Mouse (Mus musculus) spleen, adult 2 months (tissue): Measurements from ENCODE around the gene Gm49342. TPM values are rescaled to one million over a fixed set of nuclear protein-coding genes. Genes with fewer than 3 reads are reported as not detected.
"Not testable (repeated sequence)": the region's sequence is repeated elsewhere in the genome, so short reads cannot be mapped to it uniquely, and the experiment has no call there.

Source experiments
- DNase-seq, 2 experiments: peaks; one replicate each; pipeline versions ENCODE4 v3.0.0 to v3.0.0-alpha.2; 2012 to 2021; ENCODE audit warnings: low spot score in 2 of 2, low read depth in 1 of 2
- H3K27ac ChIP-seq: fragments of 200-500 bp; 2 replicates; pipeline ENCODE4 v1.5.1; 2012; ENCODE audit warnings: low read length, inconsistent platforms; ENCODE audit not compliant: insufficient read depth
- H3K27me3 ChIP-seq: fragments of 200-500 bp; 2 replicates; pipeline ENCODE4 v1.6.1; 2012; ENCODE audit warnings: mild to moderate bottlenecking, moderate library complexity, low read length, inconsistent platforms; ENCODE audit not compliant: control insufficient read depth, insufficient read depth
- H3K36me3 ChIP-seq: fragments of 200-500 bp; 2 replicates; pipeline ENCODE4 v1.6.1; 2012; ENCODE audit warnings: mild to moderate bottlenecking, low read length, inconsistent platforms; ENCODE audit not compliant: control insufficient read depth, insufficient read depth
- H3K4me1 ChIP-seq: fragments of 200-500 bp; 2 replicates; pipeline ENCODE4 v1.6.1; 2011; ENCODE audit warnings: inconsistent platforms; ENCODE audit not compliant: control insufficient read depth, insufficient read depth, insufficient read length
- H3K4me3 ChIP-seq: fragments of 200-500 bp; 2 replicates; pipeline ENCODE4 v1.5.1; 2011; ENCODE audit warnings: mild to moderate bottlenecking, inconsistent platforms; ENCODE audit not compliant: insufficient read depth, insufficient read length; ENCODE audit errors: extremely low read depth
- CTCF ChIP-seq: fragments of 200-500 bp; IDR thresholded peaks from 2 replicates; pipeline ENCODE4 v1.5.1; 2011; ENCODE audit warnings: mild to moderate bottlenecking, inconsistent platforms; ENCODE audit not compliant: insufficient read depth, insufficient read length, insufficient replicate concordance; ENCODE audit errors: extremely low read depth
- POLR2A ChIP-seq: fragments of 200-500 bp; IDR thresholded peaks from 2 replicates; pipeline ENCODE4 v1.6.1; 2011; ENCODE audit warnings: low read depth, low read length, inconsistent platforms
- WGBS: fragments of 180-500 bp; shearing (Covaris S2); methylation state at CpG from one replicate; pipeline ENCODE4 v1.1.7; 2018; 5-methylcytosine and 5-hydroxymethylcytosine counted together
- polyA plus RNA-seq: library from polyadenylated mRNA; depleted of rRNA; stranded (reverse); fragments of >200 nt; gene quantifications from 2 replicates; pipeline ENCODE4 v1.2.3, GENCODE M21; 2012; rRNA removed

The Gm49342 gene
- polyA plus RNA-seq, result 26.2 and 28.4 TPM in 2 replicates

DNA sequence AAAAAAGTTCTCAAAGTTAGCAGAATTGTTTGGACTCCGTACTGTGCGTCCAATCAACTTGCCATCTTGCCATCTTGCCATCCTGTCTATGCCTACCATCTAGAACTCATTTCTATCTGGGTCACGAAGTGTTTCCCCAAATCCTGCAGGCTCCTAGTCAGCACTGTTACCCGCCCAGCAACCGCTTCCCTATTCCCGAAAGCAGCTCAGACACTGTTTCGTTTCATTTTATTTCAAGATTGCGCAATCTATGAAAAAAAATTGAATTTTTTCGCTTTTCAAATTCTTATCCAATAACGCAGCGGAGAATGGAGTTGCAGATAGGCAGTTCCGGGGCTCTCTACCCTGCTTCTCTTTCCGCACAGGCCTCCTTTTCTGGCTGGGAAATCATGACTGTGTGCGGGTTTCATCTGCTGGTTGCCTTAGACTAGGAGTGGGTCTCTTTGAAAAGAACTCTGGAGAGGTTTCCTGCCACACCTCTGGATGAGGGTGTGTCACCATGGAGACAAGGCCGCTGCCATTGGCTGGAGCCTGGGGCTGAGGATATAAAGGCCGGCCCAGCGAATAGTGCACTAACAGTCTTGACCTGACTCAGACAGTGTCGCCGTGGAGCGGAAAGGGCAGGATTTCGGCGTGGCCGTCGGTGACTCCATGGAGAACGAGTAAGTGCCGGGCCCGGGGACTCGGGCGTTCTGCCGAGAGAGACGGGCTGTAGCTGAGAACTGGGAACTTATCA is at the start of gene Gm49342:
TSS of gene Gm49342 (plus strand) at position 586 of the 736 bp plus-strand sequence.
- 0 out of 2 replicates have a peak, but pooled peaks cover 1% of the 10 kb centered on the region for H3K36me3 ChIP-seq
- DNase-seq, result peak; percentile 80 to 84
- TF ChIP-seq CTCF, result peak; percentile 16; the same call in 1 of the 2 replicates
- TF ChIP-seq POLR2A, result peak; percentile 96
- 3% methylated on average over 31 of the region's 31 CpGs for WGBS
- H3K27me3 ChIP-seq, result no peaks in the 10 kb centered on the region
- H3K4me1 ChIP-seq, result no peaks in the 10 kb centered on the region; the same call in 1 of the 2 replicates
- H3K27ac ChIP-seq, result peak within 1 kb of the TSS; percentile 86
- H3K4me3 ChIP-seq, result peak within 1 kb of the TSS; percentile 68

DNA sequence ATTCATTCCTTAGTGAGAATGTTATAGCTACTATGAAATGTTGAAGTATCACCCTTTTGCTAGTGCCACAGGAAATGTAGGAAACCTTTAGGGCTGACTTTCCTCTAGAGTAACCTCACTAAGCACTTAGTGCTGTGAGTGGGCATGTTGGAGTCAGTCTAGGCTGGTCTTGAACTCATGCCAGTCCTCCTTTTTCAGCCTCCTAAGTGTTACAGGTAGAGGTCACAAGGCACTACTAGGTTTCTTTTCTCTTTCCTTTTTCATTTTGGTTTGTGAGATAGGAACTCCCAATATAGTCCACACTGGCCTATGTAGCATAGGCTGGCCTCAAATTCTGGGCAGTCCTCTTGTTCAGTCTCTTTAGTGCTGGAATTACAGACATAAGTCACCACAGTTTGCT is 48.9 kb upstream of the Gm49342 start:
- TF ChIP-seq CTCF (no peak), POLR2A (no peak)
- H3K4me3 ChIP-seq, result no peak overlapping the region
- H3K4me1 ChIP-seq, result no peaks in the 10 kb centered on the region
- H3K27me3 ChIP-seq, result no peaks in the 10 kb centered on the region
- H3K36me3 ChIP-seq, result no peaks in the 10 kb centered on the region
- no peak overlapping the region for H3K27ac ChIP-seq
- DNase-seq, result no peak

GRCm38 (mm10) chr14:50895985-50896746 is 48.2 kb upstream of the Gm49342 start:
- Histone ChIP-seq H3K27me3 (no peaks in the 10 kb centered on the region), H3K4me1 (no peaks in the 10 kb centered on the region), H3K27ac (peak overlapping the region; percentile 17), H3K36me3 (no peaks in the 10 kb centered on the region), H3K4me3 (no peak overlapping the region)
- no peak for DNase-seq
- TF ChIP-seq CTCF (no peak), POLR2A (no peak)
- 63% methylated on average over 19 of the region's 19 CpGs for WGBS

DNA sequence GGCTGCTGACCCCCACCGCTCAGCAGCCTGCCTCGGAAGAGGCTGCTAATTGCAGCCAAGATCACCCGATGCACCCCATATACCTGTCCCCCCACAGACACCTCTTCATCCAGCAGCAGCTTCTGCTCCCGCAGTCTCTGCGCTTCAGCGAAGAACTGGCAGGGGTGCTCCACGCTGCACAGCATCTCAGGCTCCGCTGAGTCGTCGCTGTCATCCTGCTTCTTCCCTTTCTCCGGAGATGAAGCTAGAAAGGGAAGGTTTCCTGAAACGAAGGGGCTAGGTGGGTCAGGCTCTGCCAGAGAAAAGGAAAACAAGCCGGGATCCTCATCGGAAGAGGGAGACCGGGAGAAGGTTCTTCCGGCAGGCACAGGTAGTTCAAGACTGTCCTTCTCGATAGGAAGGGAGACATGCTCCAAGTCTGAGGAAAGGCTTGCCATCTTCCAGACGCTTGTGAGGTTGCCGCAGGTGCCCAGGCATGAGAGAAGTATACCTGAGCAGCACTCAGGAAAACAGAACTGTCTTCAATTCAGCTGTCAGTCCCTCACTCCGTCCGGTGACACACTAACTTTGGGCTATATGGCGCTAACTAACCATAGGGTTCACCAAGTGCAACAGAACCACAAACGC is 47.5 kb upstream of the Gm49342 start:
- Histone ChIP-seq H3K36me3 (no peaks in the 10 kb centered on the region), H3K27me3 (no peaks in the 10 kb centered on the region), H3K27ac (peak overlapping the region; percentile 17), H3K4me3 (no peak overlapping the region), H3K4me1 (no peaks in the 10 kb centered on the region)
- TF ChIP-seq CTCF (no peak), POLR2A (no peak)
- no peak for DNase-seq
- WGBS, result 63% methylated on average over 23 of the region's 23 CpGs

DNA sequence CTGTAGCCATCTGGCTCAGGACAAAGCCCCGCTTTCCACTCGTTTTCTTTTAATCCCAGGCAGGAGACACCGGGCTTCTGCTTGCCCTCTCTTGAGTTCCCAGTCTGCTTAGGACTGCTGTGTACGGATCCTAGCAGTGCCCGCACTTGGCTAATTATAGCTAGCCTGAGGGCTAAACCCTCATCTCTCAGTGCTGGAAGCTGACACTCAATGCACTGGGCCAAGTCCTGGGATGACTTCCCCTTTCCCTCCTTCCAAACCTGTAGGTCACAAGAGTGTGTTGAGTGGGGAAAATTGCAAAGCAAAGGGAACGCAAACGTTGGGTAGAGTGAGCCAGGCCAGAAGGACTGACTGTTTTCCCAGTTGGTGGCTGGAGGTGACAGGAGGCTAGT is 46.9 kb upstream of the Gm49342 start, which contains the start of gene Klhl33:
TSS of gene Klhl33 (minus strand) at position 134 of the 392 bp plus-strand sequence.
- Histone ChIP-seq H3K36me3 (no peaks in the 10 kb centered on the region), H3K4me3 (no peak within 1 kb of the TSS), H3K27ac (peak within 1 kb of the TSS; percentile 17), H3K4me1 (no peaks in the 10 kb centered on the region), H3K27me3 (no peaks in the 10 kb centered on the region)
- 66% methylated on average over 7 of the region's 7 CpGs for WGBS
- no peak for DNase-seq
- no peak for TF ChIP-seq POLR2A

DNA sequence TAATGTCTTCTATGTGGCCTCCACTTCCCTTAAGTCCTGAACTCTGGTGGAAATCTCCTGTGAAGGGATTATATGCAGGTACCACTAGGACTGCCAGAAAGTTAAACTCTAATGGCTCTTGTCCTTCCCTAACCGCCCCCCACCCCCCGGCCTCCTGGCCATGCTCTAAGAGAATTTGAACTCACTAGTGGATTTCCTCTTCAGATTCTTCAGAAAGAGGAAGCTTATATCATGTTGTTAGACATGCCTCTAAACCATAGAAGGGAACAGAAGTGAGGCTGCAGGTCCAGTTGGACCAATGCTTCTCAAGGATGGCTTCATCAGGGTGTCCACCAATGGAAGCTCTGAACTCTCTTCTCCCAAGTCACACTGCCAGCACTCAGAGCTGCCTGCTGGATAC is 46.3 kb upstream of the Gm49342 start:
- DNase-seq, H3K4me3 ChIP-seq, H3K4me1 ChIP-seq, H3K27me3 ChIP-seq, H3K27ac ChIP-seq, H3K36me3 ChIP-seq: not testable (repeated sequence)
- WGBS, result 16% methylated on average over 2 of the region's 2 CpGs
